In the genomic region with DNA sequence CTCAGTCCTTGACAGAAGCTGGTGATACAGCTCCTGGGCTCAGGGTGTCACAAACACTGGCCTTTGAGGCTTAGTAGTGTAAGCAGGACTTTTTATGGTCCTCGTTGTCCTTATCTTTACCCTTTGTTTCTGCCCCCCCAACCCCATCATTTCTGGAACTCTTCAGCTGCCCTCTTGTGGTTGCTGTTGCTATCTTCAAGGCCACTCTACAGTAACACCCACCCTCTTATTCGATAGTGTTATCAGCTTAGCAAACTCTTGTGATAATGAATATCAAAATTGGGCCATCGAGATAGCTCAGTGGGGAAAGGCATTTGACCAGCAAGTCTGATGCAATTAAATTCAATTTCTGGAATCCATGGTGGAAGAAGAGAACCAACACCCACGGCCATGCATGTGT, we compare ENCODE assay signal across 10 mouse cellular contexts. TPM values are rescaled to one million over a fixed set of nuclear protein-coding genes. Genes with fewer than 3 reads are reported as not detected.
A peak's percentile ranks its signal among the peaks of the same experiment; 100 is the strongest.
DNase-seq lines count a peak whose midpoint lies in the region; ATAC-seq and TF ChIP-seq lines count a peak whose summit lies in the region.
"Had no signal": no experiment of that assay in that cellular context is flagged by ENCODE, and none has a peak within 500 bp of the region (broad histone marks: within the 10 kb centered on the region; RNA-seq: fewer than 3 reads in every experiment).

No protein-coding gene starts in this region.

- no peak overlapping the region for H3K4me3 ChIP-seq in C2C12 (ENCODE audit: insufficient read depth, poor library complexity, severe bottlenecking)
- H3K4me3 ChIP-seq in liver, embryonic 14.5 days (ENCODE audit: insufficient read depth in 1 of 2, low read depth in 2 of 2, low read length in 2 of 2) = no peak overlapping the region
- H3K4me3 ChIP-seq in hindbrain, embryonic 10.5 days = no peak overlapping the region
- H3K4me3 ChIP-seq: erythroblast, embryonic 14.5 days had no signal

- no peak overlapping the region for H3K9ac ChIP-seq in liver, embryonic 14.5 days (replicated peaks)

- 18% methylated on average over 4 of the region's 4 CpGs for WGBS in liver, embryonic 14.5 days (ENCODE audit: insufficient replicate concordance)
- 74% methylated on average over 4 of the region's 4 CpGs for WGBS in hindbrain, embryonic 10.5 days

- intact Hi-C loops in heart, postnatal 10 days (cut with DNase I) = loop anchor here (1.0 kb wide), 1 partner anchor 117 kb away; the partner anchor contains the start of gene Ankrd39
- intact Hi-C loops in heart, postnatal 36 days (cut with DNase I) = loop anchor here (1.0 kb wide), 1 partner anchor 117 kb away; the partner anchor contains the start of gene Ankrd39

- no peaks in the 10 kb centered on the region for H3K9me3 ChIP-seq in liver, embryonic 14.5 days (ENCODE audit: control insufficient read depth, low read length)
- no peaks in the 10 kb centered on the region for H3K9me3 ChIP-seq in hindbrain, embryonic 10.5 days

- no peaks in the 10 kb centered on the region for H3K79me2 ChIP-seq in C2C12 (ENCODE audit: control insufficient read depth, insufficient read depth)

- DNase-seq in heart, postnatal 10 days = peak; percentile 26 to 41
- DNase-seq in heart, postnatal 36 days = no peak
- peak; percentile 53 for DNase-seq in cerebellum, adult 8-10 months
- no peak for DNase-seq in liver, embryonic 14.5 days (ENCODE audit: low read depth in 3 of 3, low spot score in 3 of 3)
- DNase-seq in testis, postnatal 14 days (ENCODE audit: low spot score) = no peak
- no peak for DNase-seq in spleen, adult 12 weeks (ENCODE audit: low spot score)
- no peak for DNase-seq in hindbrain, embryonic 10.5 days (ENCODE audit: low spot score)

- TF ChIP-seq EP300 in liver, embryonic 14.5 days (IDR thresholded peaks at IDR 0.05; ENCODE audit: low read depth) = no peak

- H3K36me3 ChIP-seq in C2C12 (ENCODE audit: control insufficient read depth, insufficient read depth) = no peaks in the 10 kb centered on the region
- H3K36me3 ChIP-seq in liver, embryonic 14.5 days (replicated peaks; ENCODE audit: control insufficient read depth, insufficient read depth, low read depth) = no peaks in the 10 kb centered on the region
- H3K36me3 ChIP-seq in hindbrain, embryonic 10.5 days = no peaks in the 10 kb centered on the region

- H3K79me3 ChIP-seq in C2C12 (ENCODE audit: low read depth) = no peaks in the 10 kb centered on the region

- no peak overlapping the region for H3ac ChIP-seq in C2C12 (ENCODE audit: control insufficient read depth, insufficient read length, low read depth)

- H3K27me3 ChIP-seq in C2C12 (ENCODE audit: control insufficient read depth, insufficient read depth, insufficient read length) = no peaks in the 10 kb centered on the region
- H3K27me3 ChIP-seq in liver, embryonic 14.5 days (ENCODE audit: control insufficient read depth, insufficient read depth, low read length) = no peaks in the 10 kb centered on the region
- H3K27me3 ChIP-seq in hindbrain, embryonic 10.5 days (ENCODE audit: insufficient read depth, poor library complexity, severe bottlenecking) = no peaks in the 10 kb centered on the region

- H3K4me1 ChIP-seq in liver, embryonic 14.5 days (replicated peaks; ENCODE audit: control insufficient read depth in 2 of 2, insufficient read depth in 2 of 2, low read length in 1 of 2) = peaks cover 3 to 11% of the 10 kb centered on the region in 2 experiments
- H3K4me1 ChIP-seq in hindbrain, embryonic 10.5 days (replicated peaks) = peaks cover 5% of the 10 kb centered on the region; the same call in 1 of the 2 replicates

- H3K27ac ChIP-seq in liver, embryonic 14.5 days = no peak overlapping the region
- no peak overlapping the region for H3K27ac ChIP-seq in hindbrain, embryonic 10.5 days

- ATAC-seq in liver, embryonic 14.5 days (ENCODE audit: insufficient read depth) = peak; percentile 43; the same call in 1 of the 2 replicates

- peak; percentile 16 for TF ChIP-seq CTCF in C2C12 (IDR thresholded peaks at IDR 0.05; ENCODE audit: control insufficient read depth, insufficient read depth, insufficient read length)
- peak; percentile 39 for TF ChIP-seq CTCF in liver, embryonic 14.5 days (IDR thresholded peaks at IDR 0.05; ENCODE audit: low read depth)

- no peak overlapping the region for H3K4me2 ChIP-seq in liver, embryonic 14.5 days (ENCODE audit: low read depth)

TF ChIP-seq in C2C12, 6 proteins besides CTCF, POLR2A, EP300 and RAD21:
- TF ChIP-seq CEBPB (IDR thresholded peaks at IDR 0.05; ENCODE audit: low read depth) = no peak
- no peak for TF ChIP-seq MAX (IDR thresholded peaks at IDR 0.05)
- no peak for TF ChIP-seq MYOD1 (IDR thresholded peaks at IDR 0.05; ENCODE audit: control insufficient read depth, insufficient read length, low read depth)
- no peak for TF ChIP-seq FOSL1 (IDR thresholded peaks at IDR 0.05; ENCODE audit: insufficient read depth, low read length, poor library complexity, severe bottlenecking)
- TF ChIP-seq MYOG (IDR thresholded peaks at IDR 0.05; ENCODE audit: control insufficient read depth, extremely low read depth, insufficient read length) = no peak
- TF ChIP-seq USF1 (IDR thresholded peaks at IDR 0.05; ENCODE audit: low read depth) = no peak

RNA-seq across cellular contexts. Expression of gene Fam178b, which starts 18.5 kb away (rescaled TPM):
- total RNA-seq in heart, postnatal 10 days (2021) = 1 to 10 TPM in 1 of 2 experiments, under 1 TPM in 1; 0.60 to 1.2 TPM
- total RNA-seq in heart, postnatal 36 days (2021) = under 1 TPM in 1 of 2 experiments, not detected in 1; 0.43 TPM
- 0.08 TPM for polyA plus RNA-seq in C2C12 (2012; fragmentation: generic; extraction: Trizol)
- polyA plus RNA-seq in liver, embryonic 14.5 days (2012; rRNA removed) = 0.21 TPM in 2 replicates
- polyA plus RNA-seq in liver, embryonic 14.5 days (2014; fragmentation: Nextera tagmentation; extraction: Ambion mirVana) = 0.27 TPM in 1 of 2 replicates, not detected in the other
- 0.42 and 0.46 TPM in 2 replicates for polyA plus RNA-seq in hindbrain, embryonic 10.5 days (2016; fragmentation: Nextera tagmentation; extraction: Ambion mirVana)
- total RNA-seq: layer of hippocampus, adult 18-20 months had no signal

RNA-seq across cellular contexts. Expression of gene Cox5b, which starts 26.8 kb away (rescaled TPM):
- total RNA-seq in heart, postnatal 10 days (2021) = 1,000 to 10,000 TPM; 2,031 to 2,046 TPM
- 1,000 to 10,000 TPM; 2,258 to 2,311 TPM for total RNA-seq in heart, postnatal 36 days (2021)
- polyA plus RNA-seq in C2C12 (2012; fragmentation: generic; extraction: Trizol) = 734 TPM
- 179 and 292 TPM in 2 replicates for polyA plus RNA-seq in liver, embryonic 14.5 days (2012; rRNA removed)
- polyA plus RNA-seq in liver, embryonic 14.5 days (2014; fragmentation: Nextera tagmentation; extraction: Ambion mirVana) = 515 and 525 TPM in 2 replicates
- 566 and 596 TPM in 2 replicates for polyA plus RNA-seq in hindbrain, embryonic 10.5 days (2016; fragmentation: Nextera tagmentation; extraction: Ambion mirVana)

RNA-seq across cellular contexts. Expression of gene 4933424G06Rik, which starts 45.5 kb away (rescaled TPM):
- total RNA-seq in heart, postnatal 10 days (2021) = not detected
- not detected for total RNA-seq in heart, postnatal 36 days (2021)
- 0.02 TPM for polyA plus RNA-seq in C2C12 (2012; fragmentation: generic; extraction: Trizol)
- not detected in 2 replicates for polyA plus RNA-seq in liver, embryonic 14.5 days (2012; rRNA removed)
- not detected in 2 replicates for polyA plus RNA-seq in liver, embryonic 14.5 days (2014; fragmentation: Nextera tagmentation; extraction: Ambion mirVana)
- polyA plus RNA-seq in hindbrain, embryonic 10.5 days (2016; fragmentation: Nextera tagmentation; extraction: Ambion mirVana) = 0.15 and 0.22 TPM in 2 replicates
- total RNA-seq: layer of hippocampus, adult 18-20 months had no signal
- polyA plus RNA-seq: erythroblast, embryonic 14.5 days had no signal

RNA-seq across cellular contexts. Expression of gene Actr1b, which starts 49.8 kb away (rescaled TPM):
- 100 to 1,000 TPM; 118 to 127 TPM for total RNA-seq in heart, postnatal 10 days (2021)
- total RNA-seq in heart, postnatal 36 days (2021) = 100 to 1,000 TPM in 1 of 2 experiments, 10 to 100 TPM in 1; 97.9 to 113 TPM
- 106 TPM for polyA plus RNA-seq in C2C12 (2012; fragmentation: generic; extraction: Trizol)
- polyA plus RNA-seq in liver, embryonic 14.5 days (2012; rRNA removed) = 20.7 and 27.5 TPM in 2 replicates
- 21.4 and 22.2 TPM in 2 replicates for polyA plus RNA-seq in liver, embryonic 14.5 days (2014; fragmentation: Nextera tagmentation; extraction: Ambion mirVana)
- polyA plus RNA-seq in hindbrain, embryonic 10.5 days (2016; fragmentation: Nextera tagmentation; extraction: Ambion mirVana) = 135 and 147 TPM in 2 replicates

Comparison
In these comparisons a context has a peak if more than half of its experiments do, and no peak if none do; other contexts are left out.
1. DNase-seq: peak in heart, postnatal 10 days (2 of 2) and cerebellum, adult 8-10 months (single experiment); none in heart, postnatal 36 days (0 of 2), liver, embryonic 14.5 days (0 of 3), testis, postnatal 14 days (single experiment), spleen, adult 12 weeks (single experiment) and hindbrain, embryonic 10.5 days (single experiment).